Mouse (Mus musculus): ENCODE results near the gene Impad1. TPM values are rescaled to one million over a fixed set of nuclear protein-coding genes. Genes with fewer than 3 reads are reported as not detected.

Impad1 gene
- polyA plus RNA-seq (2012; rRNA removed), result 10.5 and 11.4 TPM in 2 replicates

DNA sequence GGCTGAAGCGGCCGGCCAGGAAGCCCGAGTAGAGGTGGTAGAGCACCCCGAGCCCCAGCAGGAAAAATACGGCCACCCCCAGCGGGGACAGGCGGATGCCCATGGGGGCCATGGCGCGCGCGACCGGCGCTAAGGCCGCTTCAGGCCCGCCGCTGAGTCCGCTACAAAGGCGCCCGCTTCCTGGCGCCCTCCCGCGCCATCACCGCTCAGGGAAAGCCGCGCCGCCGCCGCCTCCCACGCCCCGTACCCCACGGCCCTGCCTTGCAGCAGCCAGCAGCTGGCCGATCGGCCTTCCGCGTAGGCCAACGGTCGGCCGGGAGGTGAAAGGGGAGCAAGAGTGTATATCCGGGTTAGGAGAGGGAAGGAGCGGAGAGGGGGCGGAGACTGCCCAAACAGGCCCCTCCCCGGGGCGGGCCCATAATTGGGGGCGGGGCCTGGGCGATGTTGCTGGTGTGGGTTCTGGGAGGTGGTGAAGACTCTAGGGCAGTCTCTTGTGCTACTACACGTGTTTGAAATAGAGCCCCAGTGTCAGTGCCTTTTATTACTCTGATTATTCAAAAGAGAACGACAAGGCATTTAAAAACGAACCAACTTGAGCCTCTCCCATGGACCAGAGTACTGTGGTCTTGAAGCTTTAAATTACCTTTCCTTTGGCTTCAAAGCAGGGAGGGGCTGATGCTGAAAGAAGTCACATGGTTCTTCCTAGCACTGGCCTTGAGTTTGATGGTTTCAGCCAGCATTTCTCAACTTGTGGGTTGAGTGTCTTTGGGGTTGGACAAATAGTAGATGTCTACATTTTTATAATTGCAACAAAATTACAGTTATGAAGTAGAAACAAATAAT lies at the start of gene Impad1:
TSS of gene Impad1 (minus strand) at position 364 of the 843 bp plus-strand sequence.
- DNase-seq (ENCODE audit: low read depth), result no peak

GRCm38 (mm10) chr4:4840145-4840544 lies 47.0 kb upstream of the Impad1 start:
- DNase-seq (ENCODE audit: low read depth), result no peak

DNA sequence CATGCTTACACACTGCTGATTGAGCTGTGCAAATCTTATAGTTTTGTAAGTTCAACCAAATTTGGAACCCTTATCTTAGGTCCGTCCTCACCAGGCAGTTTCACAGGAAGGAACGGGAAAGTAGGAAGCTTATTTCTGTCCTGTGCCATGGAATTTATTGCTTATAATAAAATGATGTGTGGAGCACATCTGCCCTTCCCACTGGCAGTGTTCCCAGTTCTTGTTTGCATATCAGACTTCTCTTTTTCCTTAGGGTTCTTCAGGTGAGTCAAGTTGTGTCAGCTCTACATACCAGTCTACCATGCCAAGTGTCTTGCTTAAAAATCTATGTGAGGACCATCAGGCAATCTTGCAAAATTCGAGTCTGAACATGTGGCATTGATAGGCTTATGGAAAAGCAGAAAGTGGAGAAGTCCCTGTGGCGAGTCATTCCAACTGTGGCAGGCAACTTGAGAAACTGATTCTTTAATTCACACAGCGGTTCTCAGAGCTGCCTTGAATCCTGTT lies 40.7 kb upstream of the Impad1 start:
- peak; percentile 69 for DNase-seq (ENCODE audit: low read depth)

DNA sequence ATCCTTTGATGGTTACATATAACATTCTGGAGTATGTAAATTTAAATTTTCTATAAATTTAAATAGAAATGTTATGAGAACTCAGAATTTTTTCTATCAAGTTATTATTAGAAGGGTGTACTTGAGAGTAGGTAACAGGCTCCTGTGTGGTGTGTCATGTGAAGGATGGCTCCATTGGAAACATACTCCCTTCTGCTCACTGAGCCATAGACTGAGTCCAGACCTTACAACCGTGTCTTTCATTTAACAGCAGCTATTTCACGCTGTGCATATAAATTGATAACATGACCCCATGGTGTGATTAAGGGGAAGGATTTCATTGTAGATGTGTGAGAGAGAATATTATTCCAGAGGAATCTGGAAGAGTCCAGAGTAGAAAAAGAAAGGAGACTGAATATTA lies 35.0 kb upstream of the Impad1 start:
- DNase-seq (ENCODE audit: low read depth), result no peak

GRCm38 (mm10) chr4:4822119-4822518 lies 29.0 kb upstream of the Impad1 start:
- DNase-seq (ENCODE audit: low read depth), result peak; percentile 19

- DNase-seq (ENCODE audit: low read depth), result no peak
These were observed 789 bp downstream of the Impad1 start for GRCm38 (mm10) chr4:4792141-4792991.

DNA sequence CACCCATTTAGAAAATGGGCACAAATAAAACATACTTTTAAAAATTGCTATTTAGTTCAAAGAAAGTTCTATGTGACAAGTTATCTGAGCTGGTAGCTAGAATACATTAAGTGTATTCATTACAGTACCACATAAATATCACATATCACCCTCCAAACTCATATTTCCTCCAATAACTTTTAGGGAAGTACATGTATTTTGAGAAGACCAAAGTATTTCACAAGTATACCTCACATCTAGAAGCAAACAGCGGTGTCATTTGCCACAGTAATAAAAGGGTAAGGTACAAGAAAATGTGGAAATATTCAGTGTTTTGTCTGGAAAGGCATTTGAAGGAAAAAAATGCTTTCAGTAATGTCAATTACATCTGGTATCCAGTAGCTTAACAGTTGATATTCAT lies 2.0 kb downstream of the Impad1 start:
- no peak for DNase-seq (ENCODE audit: low read depth)

GRCm38 (mm10) chr4:4785169-4785568 lies 8.0 kb downstream of the Impad1 start:
- no peak for DNase-seq (ENCODE audit: low read depth)

DNA sequence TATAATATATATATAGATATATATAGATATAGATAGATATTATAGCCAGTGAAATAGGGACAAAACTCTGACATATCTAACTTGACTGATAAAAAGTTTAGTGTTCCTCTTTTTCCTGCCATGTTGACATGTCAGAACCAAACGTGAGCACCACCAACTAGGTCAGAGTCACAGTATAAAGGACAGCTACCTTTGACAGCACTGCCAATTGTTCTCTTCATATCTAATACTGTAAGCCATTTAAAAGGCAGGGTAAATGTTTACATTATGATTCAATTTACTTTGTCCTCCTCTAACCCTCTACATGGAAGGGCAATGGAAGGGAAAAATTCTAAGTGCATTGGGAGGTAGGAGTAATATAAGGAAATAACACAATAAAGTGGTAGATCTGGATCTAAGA lies 8.8 kb downstream of the Impad1 start:
- no peak for DNase-seq (ENCODE audit: low read depth)

- DNase-seq (ENCODE audit: low read depth), result no peak
These were observed 9.5 kb downstream of the Impad1 start for GRCm38 (mm10) chr4:4783686-4783957.

GRCm38 (mm10) chr4:4782882-4783685 lies 10.1 kb downstream of the Impad1 start:
- no peak for DNase-seq (ENCODE audit: low read depth)

- no peak for DNase-seq (ENCODE audit: low read depth)
These were observed 13.8 kb downstream of the Impad1 start for GRCm38 (mm10) chr4:4779265-4779770.

DNA sequence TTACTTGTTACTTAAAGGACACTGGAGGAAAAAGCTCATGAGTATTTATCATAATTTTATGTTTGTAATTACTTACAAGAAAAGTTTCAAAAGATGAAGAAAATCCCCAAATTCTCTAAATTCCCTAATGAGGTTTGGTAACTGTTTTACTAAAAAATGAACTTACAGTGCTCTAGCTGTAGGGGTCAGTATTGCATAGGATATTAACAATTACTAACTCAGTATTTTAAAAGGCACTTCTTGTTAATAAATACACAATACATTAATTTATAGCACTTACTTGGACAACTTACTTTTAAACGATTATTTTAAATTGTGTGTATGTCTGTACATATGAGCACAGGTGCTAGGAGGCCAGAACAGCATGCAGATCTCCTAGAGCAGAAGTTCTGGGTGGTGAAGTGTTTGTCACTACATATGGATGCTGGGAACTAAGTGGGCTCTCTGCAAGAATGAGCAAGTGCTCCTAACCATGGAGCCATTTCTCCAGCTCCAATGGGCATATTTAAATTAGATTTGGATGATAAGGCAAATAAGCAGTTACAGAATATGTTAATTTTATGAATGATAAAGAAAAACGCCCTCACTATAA lies 21.5 kb downstream of the Impad1 start:
- no peak for DNase-seq (ENCODE audit: low read depth)

DNA sequence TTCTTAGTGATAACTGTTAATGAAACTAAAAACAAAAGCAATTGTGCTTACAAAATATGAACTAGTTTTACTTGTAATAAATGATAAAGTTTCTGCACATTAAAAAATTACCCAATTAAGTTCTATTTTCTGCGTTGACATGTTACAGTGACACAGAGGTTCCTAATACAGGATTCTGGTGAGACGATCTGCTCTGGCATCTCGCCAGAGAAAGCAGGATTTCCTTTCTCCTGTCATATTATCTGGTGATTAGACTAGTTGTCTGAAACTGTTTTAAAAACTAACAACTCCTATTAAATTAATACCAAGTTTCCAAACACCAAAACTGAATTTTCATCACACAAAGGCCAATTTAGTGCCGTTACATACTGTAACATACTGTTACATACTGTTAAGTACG lies 27.3 kb downstream of the Impad1 start:
- DNase-seq (ENCODE audit: low read depth), result no peak

- DNase-seq (ENCODE audit: low read depth), result no peak
These were observed 34.8 kb downstream of the Impad1 start for GRCm38 (mm10) chr4:4758376-4758775.

DNA sequence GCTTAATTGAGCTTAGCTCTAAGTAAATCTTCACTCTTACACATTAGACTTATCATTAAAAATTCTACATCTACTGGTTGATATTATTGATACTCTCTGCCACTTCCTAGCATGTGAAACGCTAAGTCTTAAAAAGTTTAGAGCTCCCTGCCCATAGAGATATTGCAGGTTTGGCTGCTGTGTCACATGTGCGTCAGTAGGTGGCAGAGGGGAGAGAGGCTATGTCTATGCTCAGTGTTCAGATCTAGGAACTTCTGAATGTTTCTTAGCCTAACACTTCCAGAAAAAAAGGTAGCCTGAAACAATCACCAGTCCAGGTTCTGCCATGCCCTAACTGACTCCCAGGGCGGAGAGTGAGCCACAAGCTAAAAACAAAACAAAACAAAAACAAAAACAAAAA lies 63.7 kb downstream of the Impad1 start:
- DNase-seq (ENCODE audit: low read depth), result no peak

DNA sequence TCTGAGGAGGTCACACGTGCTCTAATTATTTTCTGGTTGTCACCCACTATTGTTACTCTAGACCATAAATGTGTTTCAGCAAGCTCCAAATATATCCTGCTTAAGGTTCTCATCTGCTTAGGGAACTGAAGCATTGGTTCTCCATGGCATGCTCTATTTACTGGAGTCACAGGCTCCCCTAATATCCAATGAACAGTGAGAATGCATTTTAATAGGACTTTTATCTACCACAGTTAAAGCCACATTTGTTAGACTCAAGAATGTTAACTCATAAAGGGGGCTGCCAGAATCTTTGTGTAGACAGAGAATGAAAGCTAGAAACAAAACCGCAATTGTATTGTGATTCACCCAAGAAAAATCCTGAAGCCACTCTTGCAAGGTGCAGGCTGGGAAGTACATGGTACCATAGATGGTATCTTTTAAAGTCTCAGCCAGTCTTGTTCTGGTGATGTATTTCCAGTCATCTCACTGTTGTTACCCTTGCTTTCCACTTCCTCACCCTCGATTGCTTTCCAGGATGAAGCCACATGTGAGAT lies 66.8 kb downstream of the Impad1 start:
- DNase-seq (ENCODE audit: low read depth), result no peak

- no peak for DNase-seq (ENCODE audit: low read depth)
These were observed 69.3 kb downstream of the Impad1 start for GRCm38 (mm10) chr4:4723821-4724220.

- no peak for DNase-seq (ENCODE audit: low read depth)
These were observed 71.1 kb downstream of the Impad1 start for GRCm38 (mm10) chr4:4722081-4722480.

DNA sequence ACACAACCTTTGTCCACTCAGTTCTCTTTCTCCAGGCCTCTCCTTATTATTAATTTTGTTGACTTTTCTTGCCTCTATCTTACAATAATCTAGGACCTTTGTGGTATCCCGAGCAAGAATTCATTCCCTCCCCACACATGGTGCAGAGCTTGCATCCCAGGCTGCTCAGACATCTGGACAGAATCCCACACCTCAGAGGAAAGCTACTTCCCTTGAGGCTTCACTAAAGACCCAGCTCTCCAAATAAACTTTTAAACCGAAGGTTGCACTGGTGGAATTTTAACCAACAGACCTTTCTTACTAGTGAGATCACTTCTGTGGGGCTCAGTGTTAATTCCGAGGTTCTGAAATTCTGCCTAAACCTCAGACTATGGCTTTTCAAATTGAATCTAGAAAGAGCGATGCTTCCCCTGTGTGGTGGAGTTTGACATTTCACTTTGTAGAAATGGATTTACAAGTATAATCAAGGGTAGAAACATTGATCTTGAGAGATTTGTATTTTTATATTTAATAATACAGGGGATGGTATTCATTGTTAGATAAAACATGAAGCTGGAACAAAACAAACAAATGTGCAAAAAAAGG lies 75.3 kb downstream of the Impad1 start:
- no peak for DNase-seq (ENCODE audit: low read depth)
